Mouse (Mus musculus) cerebellum, adult (tissue): ENCODE measurements around the gene Apom.
"Not testable (repeated sequence)": the region's sequence is repeated elsewhere in the genome, so short reads cannot be mapped to it uniquely, and the experiment has no call there.

ENCODE experiments used
- ATAC-seq: cut with Nextera tagmentation; 2 replicates; pipeline ENCODE4 v1.9.2; 2017; ENCODE audit warnings: mild to moderate bottlenecking, moderate library complexity, mixed read lengths; ENCODE audit not compliant: insufficient number of reproducible peaks, low FRiP score, low TSS enrichment

Apom gene

GRCm38 (mm10) chr17:35132174-35132560 lies 317 bp upstream of the Apom start:
- no peak for ATAC-seq

GRCm38 (mm10) chr17:35131038-35131437 lies 812 bp downstream of the Apom start:
- no peak for ATAC-seq

GRCm38 (mm10) chr17:35128996-35129395 lies 2.9 kb downstream of the Apom start:
- no peak for ATAC-seq

GRCm38 (mm10) chr17:35127017-35127416 lies 4.8 kb downstream of the Apom start:
- ATAC-seq = no peak

GRCm38 (mm10) chr17:35126206-35126611 lies 5.6 kb downstream of the Apom start, which contains the start of gene D17H6S53E:
Gene D17H6S53E (plus strand): TSS chr17:35126373.
- ATAC-seq = no peak; the same call in 1 of the 2 replicates

- ATAC-seq = no peak
Measured at GRCm38 (mm10) chr17:35125578-35125977, 6.3 kb downstream of the Apom start.

- no peak for ATAC-seq
Measured at GRCm38 (mm10) chr17:35125081-35125480, 6.8 kb downstream of the Apom start.

- ATAC-seq = not testable (repeated sequence)
Measured at GRCm38 (mm10) chr17:35124261-35124896, 7.5 kb downstream of the Apom start.

- ATAC-seq = not testable (repeated sequence)
Measured at GRCm38 (mm10) chr17:35123287-35123686, 8.6 kb downstream of the Apom start.

- peak; percentile 7; the same call in 1 of the 2 replicates for ATAC-seq
Measured at GRCm38 (mm10) chr17:35121871-35122303, 10.0 kb downstream of the Apom start, which contains the start of gene Csnk2b. Gene Csnk2b (minus strand): TSS chr17:35122053.

- peak; percentile 91 for ATAC-seq
Measured at GRCm38 (mm10) chr17:35121143-35121799, 10.6 kb downstream of the Apom start, which contains the start of gene Gpank1. Gene Gpank1 (plus strand): TSS chr17:35121455.

- peak; percentile 29; the same call in 1 of the 2 replicates for ATAC-seq
Measured at GRCm38 (mm10) chr17:35120745-35121142, 11.1 kb downstream of the Apom start.

GRCm38 (mm10) chr17:35115046-35116019 lies 16.5 kb downstream of the Apom start, which contains the start of gene Ly6g5b:
Gene Ly6g5b (minus strand): TSS chr17:35115428.
- no peak for ATAC-seq

- ATAC-seq = no peak
Measured at GRCm38 (mm10) chr17:35111774-35112173, 20.1 kb downstream of the Apom start.

GRCm38 (mm10) chr17:35108097-35108496 lies 23.8 kb downstream of the Apom start, which contains the start of gene Ly6g5c:
Gene Ly6g5c (plus strand): TSS chr17:35108279.
- peak; percentile 50; the same call in 1 of the 2 replicates for ATAC-seq

- no peak for ATAC-seq
Measured at GRCm38 (mm10) chr17:35106522-35106921, 25.3 kb downstream of the Apom start.

GRCm38 (mm10) chr17:35105740-35106389 lies 26.0 kb downstream of the Apom start:
- ATAC-seq = peak; percentile 34; the same call in 1 of the 2 replicates

- no peak for ATAC-seq
Measured at GRCm38 (mm10) chr17:35104754-35105153, 27.1 kb downstream of the Apom start.

GRCm38 (mm10) chr17:35104079-35104478 lies 27.8 kb downstream of the Apom start:
- ATAC-seq = no peak

GRCm38 (mm10) chr17:35103221-35103690 lies 28.6 kb downstream of the Apom start:
- no peak for ATAC-seq
